Mouse (Mus musculus) frontal cortex, postnatal 25 days (tissue): ENCODE measurements around the gene Zfc3h1.

Source experiments
- DNase-seq, 2 experiments: peaks; one replicate each; pipeline ENCODE4 v3.0.0; 2022; ENCODE audit warnings: low spot score in 2 of 2

Gene Zfc3h1

GRCm38 (mm10) chr10:115384221-115385017, at the start of gene Zfc3h1, which contains the start of gene Thap2:
Zfc3h1 (plus strand) TSS chr10:115384959.
Thap2 (minus strand) TSS chr10:115384443.
- peak; percentile 93 to 96 for DNase-seq

DNA sequence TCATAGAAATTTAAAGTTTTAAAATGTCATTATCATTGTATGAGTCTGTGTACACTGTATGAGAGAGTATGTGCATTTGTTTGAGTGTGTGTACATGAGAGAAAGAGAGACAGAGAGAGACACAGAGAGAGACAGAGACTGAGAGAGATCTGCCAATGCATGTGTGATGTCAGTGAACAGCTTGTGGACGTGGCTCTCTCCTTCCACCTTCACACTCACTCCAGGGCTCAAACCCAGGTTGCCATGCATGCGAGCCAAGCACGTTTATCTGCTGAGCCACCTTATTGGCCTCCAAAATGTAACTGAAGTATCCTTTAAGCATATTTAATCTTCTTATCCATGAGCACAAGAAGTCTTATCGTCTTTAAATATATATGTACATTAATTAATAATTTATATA, 47.9 kb upstream of the Zfc3h1 start:
- no peak for DNase-seq

DNA sequence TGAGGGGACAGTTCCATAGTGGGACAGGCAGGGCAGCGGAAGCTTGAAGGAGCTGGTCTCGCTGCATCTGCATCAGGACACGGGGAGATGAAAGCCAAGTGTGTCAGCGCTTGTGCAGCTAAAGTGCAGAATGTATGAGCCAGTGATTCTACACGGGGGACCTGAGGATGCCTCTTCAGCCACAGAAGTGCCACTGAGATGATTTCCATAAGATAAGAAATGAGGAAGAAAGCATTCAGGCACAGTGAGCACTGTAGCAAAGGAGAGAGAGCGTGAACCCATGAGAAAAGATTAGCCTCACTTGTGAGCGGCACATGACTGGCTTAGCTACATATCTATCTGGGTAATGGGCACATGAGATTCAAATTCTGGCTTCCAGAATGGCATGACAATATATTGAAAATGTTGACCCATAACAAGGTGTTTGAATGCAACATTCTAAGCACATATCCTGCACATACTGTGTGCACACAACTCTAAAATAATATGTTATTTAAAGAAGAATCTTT, 44.9 kb upstream of the Zfc3h1 start:
- DNase-seq: no peak

GRCm38 (mm10) chr10:115342771-115343425, 41.9 kb upstream of the Zfc3h1 start:
- DNase-seq: no peak

GRCm38 (mm10) chr10:115346444-115346843, 38.3 kb upstream of the Zfc3h1 start:
- no peak for DNase-seq

GRCm38 (mm10) chr10:115348131-115348530, 36.6 kb upstream of the Zfc3h1 start:
- DNase-seq: no peak

- DNase-seq: no peak
Observed at GRCm38 (mm10) chr10:115349029-115349428, 35.7 kb upstream of the Zfc3h1 start.

DNA sequence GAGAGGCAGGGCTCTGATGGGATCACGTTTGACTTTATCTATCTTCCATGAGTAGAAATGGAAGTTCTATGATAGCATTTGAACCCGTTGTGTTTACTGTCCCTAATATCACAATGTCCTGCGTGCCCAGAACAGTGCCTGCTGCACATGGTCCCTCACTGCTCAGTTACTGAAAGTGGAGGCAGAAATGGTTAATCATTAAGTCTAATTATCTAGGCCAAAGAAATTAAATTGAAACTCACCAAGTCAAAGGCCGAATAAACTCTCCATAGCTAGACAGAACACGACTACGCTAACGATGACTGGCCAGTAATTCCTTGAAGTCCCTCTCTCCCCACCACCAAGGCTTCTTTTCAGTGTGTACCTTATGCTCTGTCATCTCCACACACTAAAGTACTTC, 35.2 kb upstream of the Zfc3h1 start:
- no peak for DNase-seq

DNA sequence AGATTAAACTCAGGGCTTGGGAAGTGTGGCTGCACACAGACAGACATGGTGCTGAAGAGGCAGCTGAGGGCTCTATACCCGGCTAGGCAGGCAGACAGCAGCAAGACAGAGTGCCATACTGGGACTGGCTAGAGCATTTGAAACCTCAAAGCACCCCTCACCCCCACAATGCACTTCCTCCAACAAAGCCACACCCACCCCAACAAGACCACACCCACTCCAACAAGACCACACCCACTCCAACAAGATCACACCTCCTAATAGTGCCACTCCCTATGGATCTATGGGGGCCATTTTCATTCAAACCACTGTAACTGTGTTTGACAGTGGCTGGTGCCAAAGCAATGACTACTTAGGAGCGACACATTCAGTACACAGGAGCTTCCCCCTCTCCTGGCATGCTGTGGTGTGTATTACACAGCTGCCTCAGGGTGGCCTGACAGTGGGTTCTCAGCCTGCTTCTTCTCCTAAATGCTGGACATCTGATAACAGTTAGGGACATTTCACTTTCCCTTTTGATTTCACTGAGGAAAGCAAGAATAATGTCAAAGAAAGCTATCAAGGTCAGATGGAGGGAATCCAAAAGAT, 33.9 kb upstream of the Zfc3h1 start:
- DNase-seq: no peak

GRCm38 (mm10) chr10:115354553-115354952, 30.2 kb upstream of the Zfc3h1 start:
- DNase-seq: no peak

- no peak for DNase-seq
Observed at GRCm38 (mm10) chr10:115355016-115355415, 29.7 kb upstream of the Zfc3h1 start.

DNA sequence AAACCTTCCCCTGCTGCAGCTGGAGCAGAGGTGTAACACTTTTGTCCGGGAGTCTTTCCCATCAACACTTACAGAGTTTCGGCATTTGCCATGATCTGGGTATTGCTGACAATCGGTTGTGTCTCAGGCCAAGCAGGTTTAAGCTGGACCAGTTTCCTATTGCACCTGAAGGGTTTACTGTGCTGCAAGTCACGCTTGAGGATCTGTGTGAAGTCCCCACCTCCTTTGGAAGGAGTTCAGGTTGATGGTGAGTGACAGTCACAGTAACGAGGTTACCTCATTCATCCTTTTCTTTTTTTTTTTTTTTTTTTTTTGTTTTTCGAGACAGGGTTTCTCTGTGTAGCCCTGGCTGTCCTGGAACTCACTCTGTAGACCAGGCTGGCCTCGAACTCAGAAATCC, 28.7 kb upstream of the Zfc3h1 start:
- DNase-seq: no peak

DNA sequence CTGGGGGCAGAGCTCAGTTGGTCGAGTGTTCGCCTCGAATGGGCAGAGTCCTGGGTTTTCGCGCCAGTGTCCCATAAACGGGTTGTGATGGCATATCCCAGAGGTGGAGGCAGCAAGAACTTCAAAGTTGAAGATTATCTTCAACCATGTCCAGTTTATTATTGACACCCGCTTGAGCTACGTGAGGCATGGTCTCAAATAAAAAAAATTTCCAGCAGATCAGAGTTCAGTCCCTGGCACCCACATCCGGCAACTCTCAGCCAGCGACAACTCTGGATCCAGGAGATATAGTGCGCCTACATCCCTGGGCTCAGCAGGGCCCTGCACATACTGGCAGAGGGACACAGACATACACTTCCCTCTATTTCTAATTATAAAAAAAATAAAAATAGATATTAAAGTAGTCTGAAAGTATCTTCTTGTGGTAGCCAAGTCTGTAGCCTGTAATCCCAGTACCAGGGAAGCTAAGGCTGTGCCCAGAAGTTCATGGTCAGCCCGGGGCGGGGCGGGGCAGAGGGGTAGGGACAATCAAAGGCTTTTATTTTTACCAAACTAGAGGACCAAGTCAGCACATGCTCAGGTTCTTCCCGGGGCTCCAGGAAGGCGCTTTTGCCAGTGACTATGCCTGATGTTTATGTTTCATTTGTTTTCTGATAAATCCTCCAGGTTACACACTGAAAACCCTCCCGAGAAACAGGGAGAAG, 26.4 kb upstream of the Zfc3h1 start:
- DNase-seq: no peak

DNA sequence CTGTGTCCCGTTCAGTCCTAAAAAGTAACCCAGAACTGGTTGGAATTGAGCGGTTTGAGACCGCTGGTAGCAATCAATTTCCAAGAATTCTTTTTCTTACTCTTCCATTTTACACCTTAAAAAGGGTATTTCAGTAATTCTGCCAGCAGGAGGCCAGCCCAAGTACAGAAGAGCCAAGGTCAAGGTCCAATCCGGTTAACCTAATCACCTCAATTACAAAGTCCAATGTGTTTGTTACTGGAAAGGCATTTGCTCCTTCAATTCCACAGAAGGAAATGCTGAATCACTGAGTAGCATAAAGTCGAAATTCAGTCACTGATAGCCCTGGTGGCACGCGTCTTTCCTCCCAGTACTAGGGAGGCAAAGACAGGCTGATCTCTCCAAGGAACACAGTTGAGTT, 25.7 kb upstream of the Zfc3h1 start:
- DNase-seq: no peak

GRCm38 (mm10) chr10:115361840-115362622, 22.7 kb upstream of the Zfc3h1 start, which contains the start of gene Tmem19:
Tmem19 (minus strand) TSS chr10:115362501.
- peak; percentile 86 to 95 for DNase-seq

DNA sequence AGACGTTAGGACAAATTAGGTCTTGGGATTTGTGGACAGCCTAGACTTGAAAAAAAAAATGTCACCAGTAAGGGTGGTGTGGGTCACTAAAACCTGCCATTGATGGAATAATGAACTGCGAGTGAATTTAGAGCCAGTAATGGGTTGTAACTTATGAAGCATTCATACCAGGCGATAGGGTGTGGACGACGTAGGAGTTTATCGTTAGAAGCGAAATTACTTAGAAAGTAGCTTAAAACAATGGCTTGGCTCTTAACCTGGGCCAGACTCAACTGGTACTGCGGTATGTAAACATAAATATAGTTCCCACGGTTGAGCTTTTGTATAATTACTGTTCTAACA, 22.2 kb upstream of the Zfc3h1 start:
- no peak for DNase-seq

- no peak for DNase-seq
Observed at GRCm38 (mm10) chr10:115363151-115363550, 21.6 kb upstream of the Zfc3h1 start.

DNA sequence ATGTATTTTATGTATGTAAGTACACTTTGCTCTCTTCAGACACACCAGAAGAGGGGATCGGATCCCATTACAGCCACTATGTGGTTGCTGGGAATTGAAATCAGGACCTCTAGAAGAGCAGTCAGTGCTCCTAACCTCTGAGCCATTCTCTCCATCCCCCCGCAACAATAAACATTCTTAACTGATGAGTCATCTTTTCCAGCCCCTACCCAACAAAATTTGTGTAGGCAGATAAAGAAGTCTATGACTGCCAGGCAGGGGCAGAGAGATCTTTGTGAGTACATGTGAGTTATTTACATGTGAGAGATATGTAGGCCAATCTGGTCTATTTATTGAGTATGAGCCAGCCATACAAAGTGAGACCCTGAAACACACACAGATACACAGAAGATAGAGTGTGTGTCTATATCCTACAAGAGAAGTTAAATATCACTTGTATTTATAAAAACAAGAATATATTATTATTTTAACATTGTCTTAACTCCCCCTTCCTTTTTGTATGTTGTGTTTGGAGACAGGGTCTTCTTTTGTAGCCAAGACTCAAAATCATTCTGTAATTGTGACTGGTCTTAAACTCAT, 3.2 kb upstream of the Zfc3h1 start:
- DNase-seq: no peak

- no peak for DNase-seq
Observed at GRCm38 (mm10) chr10:115382846-115383643, 1.7 kb upstream of the Zfc3h1 start.

- DNase-seq: no peak
Observed at GRCm38 (mm10) chr10:115383644-115384220, 1.0 kb upstream of the Zfc3h1 start.
